Mouse (Mus musculus) intestine, embryonic 14.5 days (tissue): ENCODE measurements at regions not wholly inside any gene's neighbourhood (a gene's known extent, or its start where the extent isn't known, plus 50 kb on each side); places are given as distances from the start of the nearest gene placed in this dataset.

Experiments used
- ATAC-seq: fragments of 200-750 bp; cut with Nextera tagmentation; replicated peaks from 2 replicates; pipeline ENCODE4 v1.8.0; 2017; ENCODE audit warnings: low read depth, moderate number of reproducible peaks, moderate TSS enrichment, moderate library complexity; ENCODE audit not compliant: low FRiP score, low TSS enrichment
- DNase-seq: peaks from one replicate; pipeline ENCODE4 v3.0.0-alpha.2; 2018; ENCODE audit warnings: low spot score
- H3K27ac ChIP-seq: fragments of 300-500 bp; sonication (generic); 2 replicates; pipeline ENCODE4 v1.5.1; 2014; ENCODE audit warnings: low read depth, mild to moderate bottlenecking, control low read depth
- H3K27me3 ChIP-seq: fragments of 300-500 bp; sonication (generic); replicated peaks from 2 replicates; pipeline ENCODE4 v1.6.1; 2014; ENCODE audit warnings: low read length, control low read depth; ENCODE audit not compliant: control insufficient read depth, insufficient read depth
- H3K36me3 ChIP-seq: fragments of 300-500 bp; sonication (generic); 2 replicates; pipeline ENCODE4 v1.6.1; 2014; ENCODE audit warnings: low read length, control low read depth; ENCODE audit not compliant: control insufficient read depth, insufficient read depth
- H3K4me1 ChIP-seq: fragments of 300-500 bp; sonication (generic); replicated peaks from 2 replicates; pipeline ENCODE4 v1.6.1; 2014; ENCODE audit warnings: low read length, control low read depth, mixed read lengths; ENCODE audit not compliant: control insufficient read depth, insufficient read depth
- H3K4me2 ChIP-seq: fragments of 300-500 bp; sonication (generic); 2 replicates; pipeline ENCODE4 v1.6.1; 2014; ENCODE audit warnings: low read length
- H3K4me3 ChIP-seq: fragments of 300-500 bp; sonication (generic); 2 replicates; pipeline ENCODE4 v1.5.1; 2014; ENCODE audit warnings: low read depth, low read length, control low read depth, mixed read lengths
- H3K9ac ChIP-seq: fragments of 300-500 bp; sonication (generic); 2 replicates; pipeline ENCODE4 v1.6.1; 2014; ENCODE audit warnings: mild to moderate bottlenecking, low read length
- H3K9me3 ChIP-seq: fragments of 300-500 bp; sonication (generic); 2 replicates; pipeline ENCODE4 v1.6.1; 2016; ENCODE audit warnings: low read length, control low read depth; ENCODE audit not compliant: control insufficient read depth
- WGBS: fragments of 180-500 bp; shearing (Covaris S2); extraction: QIAGEN DNeasy Blood & Tissue Kit; methylation state at CpG from one replicate; pipeline ENCODE4 v1.1.7; 2014; 5-methylcytosine and 5-hydroxymethylcytosine counted together

DNA sequence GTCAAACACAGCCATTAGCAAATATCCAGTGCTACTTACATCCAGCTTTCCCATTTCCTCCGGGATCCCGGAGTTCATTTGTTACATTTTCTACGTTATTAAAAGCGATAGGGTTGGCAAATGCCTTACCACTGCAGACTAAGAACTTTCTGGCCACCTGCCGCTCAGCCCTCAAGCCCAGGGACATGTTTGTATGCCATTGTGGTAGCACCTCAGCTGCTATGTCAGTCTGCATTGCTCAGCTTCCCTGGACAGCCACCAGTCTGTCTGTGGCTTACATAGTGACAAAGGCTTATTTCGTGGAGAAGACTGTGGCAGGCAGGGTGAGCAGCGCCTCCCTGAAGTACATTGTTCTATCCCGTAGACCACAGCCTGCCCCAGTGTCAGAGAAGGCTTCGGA, 127.5 kb downstream of the Fam173b start:
- no peak overlapping the region for H3K9ac ChIP-seq
- no peak overlapping the region for H3K4me2 ChIP-seq
- WGBS = 89% methylated on average over 9 of the region's 9 CpGs
- no peak for ATAC-seq
- DNase-seq = no peak
- 0 out of 2 replicates have a peak, but pooled peaks cover 4% of the 10 kb centered on the region for H3K9me3 ChIP-seq
- H3K36me3 ChIP-seq = no peaks in the 10 kb centered on the region
- H3K27ac ChIP-seq = no peak overlapping the region
- no peak overlapping the region for H3K4me3 ChIP-seq
- H3K4me1 ChIP-seq = no peaks in the 10 kb centered on the region; the same call in 1 of the 2 replicates
- H3K27me3 ChIP-seq = no peaks in the 10 kb centered on the region

DNA sequence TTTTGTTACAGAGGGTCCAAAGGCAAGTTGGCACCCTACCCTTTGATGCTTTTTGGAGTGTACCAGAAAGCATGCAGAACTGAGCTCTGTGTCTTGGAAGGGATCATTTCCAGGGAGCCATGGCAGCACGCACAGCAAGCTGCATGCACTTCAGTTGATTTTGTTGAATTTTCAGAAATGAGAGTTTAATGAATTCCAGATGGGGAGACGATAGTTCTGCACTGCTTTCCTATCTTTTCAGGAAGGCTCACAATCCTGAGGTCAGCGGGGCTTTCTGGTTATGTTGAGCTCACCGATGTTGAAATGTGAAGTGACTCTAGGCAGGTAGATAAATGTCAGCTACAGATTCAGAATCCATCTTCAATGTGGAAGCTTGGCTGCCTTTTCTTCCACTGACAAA, 140.0 kb downstream of the Fam173b start:
- Histone ChIP-seq H3K27ac (no peak overlapping the region), H3K9me3 (no peaks in the 10 kb centered on the region), H3K4me3 (no peak overlapping the region), H3K4me1 (no peaks in the 10 kb centered on the region), H3K27me3 (no peaks in the 10 kb centered on the region), H3K4me2 (no peak overlapping the region), H3K36me3 (no peaks in the 10 kb centered on the region), H3K9ac (no peak overlapping the region)
- 49% methylated on average over 4 of the region's 4 CpGs for WGBS
- no peak for ATAC-seq
- no peak for DNase-seq

DNA sequence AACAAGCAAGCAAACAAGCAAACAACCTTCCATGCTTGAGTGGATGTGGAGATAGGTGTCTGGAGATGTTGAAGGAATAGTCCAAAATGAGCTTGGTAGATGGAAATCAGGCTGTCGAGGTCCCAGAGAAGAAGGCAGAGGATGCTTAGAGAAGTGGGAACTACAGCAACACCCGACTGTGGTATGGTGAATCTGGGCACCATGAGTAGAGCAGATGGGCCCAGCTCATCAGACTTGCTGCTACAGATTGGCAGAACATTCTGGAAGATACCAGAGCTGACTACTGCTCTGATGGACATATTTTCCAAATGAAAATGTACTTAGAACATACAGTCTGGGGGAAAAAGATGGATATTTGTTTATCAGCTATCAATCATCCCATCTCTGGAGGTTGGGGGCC, 142.9 kb downstream of the Fam173b start:
- no peak overlapping the region for H3K4me2 ChIP-seq
- DNase-seq (no peak), ATAC-seq (no peak)
- H3K4me3 ChIP-seq = no peak overlapping the region
- H3K9me3 ChIP-seq = no peaks in the 10 kb centered on the region
- H3K27ac ChIP-seq = no peak overlapping the region
- H3K27me3 ChIP-seq = no peaks in the 10 kb centered on the region
- H3K9ac ChIP-seq = no peak overlapping the region
- H3K4me1 ChIP-seq = no peaks in the 10 kb centered on the region
- WGBS = 90% methylated on average over 2 of the region's 2 CpGs
- H3K36me3 ChIP-seq = no peaks in the 10 kb centered on the region

DNA sequence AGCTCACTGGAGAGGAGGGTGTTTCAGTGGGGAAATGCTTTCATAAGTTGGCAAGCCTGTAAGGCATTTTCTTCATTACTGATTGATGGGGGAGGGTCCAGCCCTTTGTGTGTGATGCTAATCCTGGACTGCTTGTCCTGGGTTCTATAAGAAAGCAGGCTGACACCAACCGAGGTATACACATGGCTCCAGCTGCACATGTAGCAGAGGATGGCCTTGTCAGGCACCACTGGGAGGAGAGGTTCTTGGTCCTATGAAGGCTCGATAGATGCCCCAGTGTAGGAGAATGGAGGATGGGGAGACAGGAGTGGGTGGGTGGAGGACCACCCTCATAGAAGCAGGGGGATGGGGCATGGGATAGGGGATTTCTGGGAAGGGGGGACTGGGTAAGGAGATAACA, 151.0 kb downstream of the Fam173b start:
- H3K27ac ChIP-seq = no peak overlapping the region
- H3K36me3 ChIP-seq = no peaks in the 10 kb centered on the region
- H3K4me3 ChIP-seq = no peak overlapping the region
- H3K27me3 ChIP-seq = no peaks in the 10 kb centered on the region
- no peak overlapping the region for H3K4me2 ChIP-seq
- no peaks in the 10 kb centered on the region for H3K9me3 ChIP-seq
- no peak overlapping the region for H3K9ac ChIP-seq
- 67% methylated on average over 2 of the region's 2 CpGs for WGBS
- no peak for DNase-seq
- H3K4me1 ChIP-seq = peaks cover 4% of the 10 kb centered on the region; the same call in 1 of the 2 replicates
- ATAC-seq = no peak

DNA sequence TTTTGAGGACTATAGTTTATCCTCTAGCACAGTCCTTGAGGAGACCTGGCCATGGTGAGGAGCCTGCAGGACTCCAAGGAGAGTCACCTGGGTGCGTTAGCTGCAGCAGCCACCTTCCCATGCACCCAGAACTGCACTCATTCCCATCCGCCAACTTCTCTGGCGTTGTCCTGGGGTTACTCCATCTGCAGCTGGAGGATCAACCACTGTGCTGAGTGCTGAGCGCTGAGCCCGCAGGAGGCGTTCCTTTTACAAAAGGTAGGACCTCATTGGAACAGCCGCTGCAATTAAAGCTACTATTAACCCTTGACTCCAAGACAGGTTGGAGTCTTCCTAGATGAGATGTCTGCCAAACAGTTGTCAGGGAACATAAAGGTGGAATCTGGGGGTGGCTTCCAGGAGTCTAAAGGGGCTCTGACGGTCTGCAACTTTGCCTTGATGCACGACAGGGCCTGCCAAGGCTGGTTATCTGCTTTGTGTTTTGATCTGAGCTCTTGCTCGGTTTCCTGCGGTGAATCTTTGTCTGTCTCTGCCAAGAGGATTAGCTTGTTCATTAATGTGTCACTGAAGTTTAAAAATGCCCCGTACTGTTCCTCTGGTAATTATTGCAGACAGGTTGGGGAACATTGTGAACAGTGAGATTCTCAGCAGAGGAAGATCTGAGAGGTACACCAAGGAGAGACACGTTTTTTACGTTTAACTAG, 152.1 kb downstream of the Fam173b start:
- H3K9ac ChIP-seq = no peak overlapping the region
- no peak overlapping the region for H3K27ac ChIP-seq
- no peaks in the 10 kb centered on the region for H3K9me3 ChIP-seq
- WGBS = 26% methylated on average over 14 of the region's 14 CpGs
- peak; percentile 54 for DNase-seq
- H3K27me3 ChIP-seq = no peaks in the 10 kb centered on the region
- peaks cover 4% of the 10 kb centered on the region; the same call in 1 of the 2 replicates for H3K4me1 ChIP-seq
- H3K4me2 ChIP-seq = no peak overlapping the region
- H3K36me3 ChIP-seq = no peaks in the 10 kb centered on the region
- no peak overlapping the region for H3K4me3 ChIP-seq
- ATAC-seq = peak; percentile 36; the same call in 1 of the 2 replicates

DNA sequence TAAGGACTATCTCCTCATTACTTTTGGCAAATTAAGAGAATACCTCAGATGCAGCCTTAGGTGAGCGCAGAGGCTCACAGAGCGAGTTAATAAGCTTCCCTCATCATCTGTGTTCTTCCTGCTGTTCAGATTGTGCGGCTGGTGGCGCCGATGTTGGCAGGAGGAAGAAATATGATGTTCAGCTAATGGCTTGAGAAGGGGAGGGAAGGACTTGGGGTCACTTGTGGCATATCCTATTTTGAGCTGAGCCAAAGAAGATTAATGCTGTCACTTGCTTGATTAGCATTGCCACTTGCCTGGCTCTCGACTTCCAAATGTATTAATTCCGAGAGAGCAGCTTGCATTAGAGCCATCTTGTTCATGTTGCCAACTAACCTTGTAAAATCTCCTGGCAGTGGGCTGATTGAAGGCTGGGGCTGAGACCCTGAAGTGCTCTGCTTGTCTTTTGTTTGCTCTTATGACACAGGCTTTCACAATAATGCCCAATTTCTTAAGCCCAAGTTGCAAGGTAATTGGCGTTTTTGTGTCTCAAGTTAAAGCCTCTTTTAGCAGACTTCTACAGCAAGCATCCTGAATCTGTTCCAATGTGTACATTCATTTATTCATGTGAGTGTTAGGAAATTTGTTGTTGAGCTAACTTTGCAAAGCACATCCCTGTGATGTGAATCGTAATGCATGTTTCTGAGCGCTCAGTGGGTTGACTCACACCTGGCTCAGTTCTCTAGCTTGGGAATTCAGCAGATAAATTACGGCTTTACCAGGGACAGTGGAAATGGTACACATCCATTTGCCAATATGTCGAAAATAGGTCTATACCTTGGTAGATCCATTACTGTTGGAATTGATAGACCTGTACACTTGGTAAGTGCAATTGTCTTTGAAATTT, 167.6 kb downstream of the Fam173b start:
- Histone ChIP-seq H3K4me3 (no peak overlapping the region), H3K4me2 (no peak overlapping the region), H3K4me1 (no peaks in the 10 kb centered on the region), H3K9ac (no peak overlapping the region), H3K36me3 (no peaks in the 10 kb centered on the region), H3K27me3 (no peaks in the 10 kb centered on the region), H3K9me3 (no peaks in the 10 kb centered on the region), H3K27ac (no peak overlapping the region)
- no peak for DNase-seq
- ATAC-seq = no peak
- WGBS = 70% methylated on average over 12 of the region's 12 CpGs

DNA sequence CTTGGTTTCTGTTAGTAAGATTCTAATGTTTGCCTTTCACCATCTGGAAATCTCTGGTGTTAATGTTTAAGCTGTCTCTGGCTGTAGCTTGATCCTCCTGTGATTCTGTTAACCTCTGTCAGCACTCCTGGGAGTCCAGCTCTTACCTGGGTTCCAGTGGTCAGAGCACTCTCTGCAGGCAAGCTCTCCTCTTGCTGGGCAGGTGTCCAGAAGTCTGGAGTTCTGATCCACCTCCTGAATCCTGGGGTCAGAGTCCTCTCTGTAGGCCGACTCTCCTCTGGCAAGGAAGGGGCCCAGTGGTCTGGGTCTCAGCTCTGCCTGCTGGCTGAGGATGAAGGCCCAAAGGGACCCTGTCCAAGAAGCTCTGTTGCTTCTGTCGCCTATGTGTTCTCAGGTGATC, 181.4 kb downstream of the Fam173b start:
- WGBS = 90% methylated on average over 2 of the region's 2 CpGs
- Histone ChIP-seq H3K9ac (no peak overlapping the region), H3K4me2 (no peak overlapping the region), H3K27me3 (no peaks in the 10 kb centered on the region), H3K4me3 (no peak overlapping the region), H3K4me1 (no peaks in the 10 kb centered on the region), H3K9me3 (0 out of 2 replicates have a peak, but pooled peaks cover 4% of the 10 kb centered on the region), H3K36me3 (no peaks in the 10 kb centered on the region), H3K27ac (no peak overlapping the region)
- no peak for ATAC-seq
- no peak for DNase-seq

DNA sequence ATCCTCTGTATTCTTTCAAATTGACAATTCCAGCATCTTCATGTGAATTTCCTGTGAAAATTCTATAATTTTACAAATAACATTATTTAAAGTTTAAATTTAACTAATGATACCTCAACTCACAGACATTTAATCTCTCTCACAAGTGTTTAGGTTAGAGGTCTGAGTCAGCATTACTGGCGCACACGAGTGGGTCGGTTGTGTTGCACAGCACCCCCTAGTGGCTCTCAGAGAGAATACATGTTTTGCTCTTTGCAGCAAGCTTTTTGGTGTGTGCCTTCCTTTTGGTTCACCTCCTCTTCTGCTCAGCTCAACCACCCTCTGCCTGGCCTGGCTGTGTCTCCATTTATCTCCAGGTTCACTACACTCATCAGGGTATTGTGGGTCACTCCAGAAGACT, 183.4 kb downstream of the Fam173b start:
- Histone ChIP-seq H3K9ac (no peak overlapping the region), H3K27me3 (no peaks in the 10 kb centered on the region), H3K36me3 (no peaks in the 10 kb centered on the region), H3K4me2 (no peak overlapping the region), H3K9me3 (0 out of 2 replicates have a peak, but pooled peaks cover 4% of the 10 kb centered on the region), H3K4me1 (no peaks in the 10 kb centered on the region), H3K4me3 (no peak overlapping the region), H3K27ac (no peak overlapping the region)
- WGBS = 82% methylated on average over 3 of the region's 3 CpGs
- ATAC-seq (no peak), DNase-seq (no peak)
